Mouse (Mus musculus) megakaryocyte progenitor cell, adult 5-6 weeks (primary cell): Measurements from ENCODE around the gene Hoxb7. TPM values are rescaled to one million over a fixed set of nuclear protein-coding genes. Genes with fewer than 3 reads are reported as not detected.

Experiments
- ATAC-seq: replicated peaks from 2 replicates; pipeline ENCODE4 v1.8.0; 2016; ENCODE audit warnings: mild to moderate bottlenecking, moderate TSS enrichment, inconsistent platforms; ENCODE audit not compliant: poor library complexity
- total RNA-seq, 2 experiments: library from RNA; stranded (forward) in 1 of 2; stranded (reverse) in 1 of 2; fragments of 157-497, 149-512 nt in 1 of 2; fragments of 200-1000 nt in 1 of 2; gene quantifications; 2 replicates each; pipeline versions ENCODE4 v1.2.3 to v1.2.4; 2015 to 2017

Hoxb7 gene
- total RNA-seq, 2 experiments from 2014 or later = not detected

GRCm38 (mm10) chr11:96332105-96332504 lies 45.7 kb downstream of the Hoxb7 start:
- 0 out of 2 replicates have a peak, but pooled peaks have one; percentile 14 for ATAC-seq

GRCm38 (mm10) chr11:96332618-96333032 lies 46.2 kb downstream of the Hoxb7 start:
- no peak for ATAC-seq

DNA sequence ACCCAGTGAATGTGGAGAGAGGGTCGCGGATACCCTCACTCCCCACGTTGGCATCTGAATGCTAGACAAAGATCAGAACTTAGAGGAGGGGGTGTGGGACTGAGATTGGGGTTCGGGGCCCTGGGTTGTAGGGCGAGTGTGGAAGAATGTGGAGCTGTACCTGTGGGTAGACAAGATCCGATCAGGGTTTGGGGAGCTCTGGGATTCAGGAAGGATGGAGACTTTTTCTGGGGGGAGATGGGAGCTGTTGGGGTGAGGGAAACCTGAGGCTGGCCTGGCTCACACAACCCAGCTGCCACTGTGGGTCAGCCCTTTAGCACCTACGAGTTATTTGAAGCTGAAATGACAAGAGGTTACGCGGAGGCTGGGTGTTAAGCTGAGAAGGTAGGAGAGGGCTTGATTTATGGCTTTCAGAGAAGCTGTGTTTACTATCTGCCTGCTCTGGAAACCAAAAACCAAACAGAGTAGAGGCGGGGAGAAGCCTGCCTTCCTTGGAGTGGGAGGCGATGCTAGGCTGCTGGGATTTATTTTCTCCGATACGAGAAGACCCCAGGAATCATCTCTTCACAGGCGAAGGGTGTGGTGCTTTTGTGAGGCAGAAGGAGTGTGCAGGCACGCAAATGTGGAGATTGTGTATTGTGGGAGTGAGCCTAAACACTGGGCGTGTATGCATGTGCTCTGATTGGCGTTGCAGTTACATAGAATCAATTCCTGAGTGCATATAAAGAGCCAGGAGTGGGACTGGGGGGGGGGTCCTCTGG lies 47.0 kb downstream of the Hoxb7 start:
- no peak for ATAC-seq

GRCm38 (mm10) chr11:96334002-96334364 lies 47.6 kb downstream of the Hoxb7 start:
- ATAC-seq = no peak

DNA sequence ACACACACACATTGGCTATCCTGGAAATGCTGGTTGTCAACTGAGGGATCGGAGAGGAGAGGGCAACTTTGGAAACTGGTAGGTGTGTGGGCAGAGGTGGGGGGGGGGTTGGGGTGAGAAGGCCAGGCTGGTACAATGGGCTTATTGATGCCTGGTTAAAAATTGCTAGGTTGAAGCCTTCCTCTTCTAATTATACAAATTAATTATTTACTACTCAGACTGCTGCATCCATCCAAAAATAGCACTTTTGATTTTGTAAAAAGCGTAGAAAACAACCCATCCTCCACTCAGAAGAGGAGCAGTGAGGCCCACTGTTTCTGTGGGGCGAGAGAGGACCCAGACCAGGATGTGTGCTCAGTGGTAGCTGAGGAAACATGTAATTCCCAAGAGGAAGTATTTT lies 48.6 kb downstream of the Hoxb7 start:
- ATAC-seq = no peak

GRCm38 (mm10) chr11:96336597-96336996 lies 50.2 kb downstream of the Hoxb7 start:
- ATAC-seq = no peak

DNA sequence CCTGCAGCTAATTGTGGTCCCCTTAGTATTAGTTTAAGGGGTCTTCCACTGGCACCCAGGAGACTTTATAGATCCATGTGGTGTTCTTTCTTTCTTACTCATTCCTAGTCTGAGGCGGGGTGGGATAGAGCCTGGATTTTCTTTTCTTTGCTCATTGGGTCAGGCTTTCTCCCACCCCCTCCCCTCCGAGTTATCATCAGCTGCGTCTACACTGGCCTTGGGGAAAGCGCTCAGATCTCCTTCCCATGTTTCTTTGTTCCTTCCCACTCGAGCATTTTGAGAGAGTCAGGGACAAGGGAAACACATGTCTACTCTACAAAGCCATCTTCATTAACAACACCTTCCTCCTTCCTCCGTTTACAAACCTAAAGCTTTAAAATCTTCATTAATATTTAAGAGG lies 50.6 kb downstream of the Hoxb7 start:
- no peak for ATAC-seq

- ATAC-seq = no peak
Measured at GRCm38 (mm10) chr11:96338957-96339855, 52.8 kb downstream of the Hoxb7 start.

Other genes starting within 250 kb of the Hoxb7 start
- gene Ube2z, start 221.2 kb upstream of the Hoxb7 start, total RNA-seq (2015) = 21.3 and 21.8 TPM in 2 replicates
- 18.2 and 19.3 TPM in 2 replicates for gene Ube2z, start 221.2 kb upstream of the Hoxb7 start, total RNA-seq (2017)
- gene Atp5g1, start 211.0 kb upstream of the Hoxb7 start, total RNA-seq (2015) = 577 and 669 TPM in 2 replicates
- 72.0 and 102 TPM in 2 replicates for gene Atp5g1, start 211.0 kb upstream of the Hoxb7 start, total RNA-seq (2017)
- gene Calcoco2, start 174.7 kb upstream of the Hoxb7 start, total RNA-seq (2015) = not detected in 2 replicates
- not detected in 2 replicates for gene Calcoco2, start 174.7 kb upstream of the Hoxb7 start, total RNA-seq (2017)
- gene Ttll6, start 152.8 kb upstream of the Hoxb7 start, total RNA-seq (2015) = not detected in 2 replicates
- not detected in 2 replicates for gene Ttll6, start 152.8 kb upstream of the Hoxb7 start, total RNA-seq (2017)
- not detected in 2 replicates for gene Hoxb13, start 92.3 kb upstream of the Hoxb7 start, total RNA-seq (2015)
- gene Hoxb13, start 92.3 kb upstream of the Hoxb7 start, total RNA-seq (2017) = not detected in 2 replicates
- not detected in 2 replicates for gene Hoxb9, start 15.2 kb upstream of the Hoxb7 start, total RNA-seq (2015)
- not detected in 2 replicates for gene Hoxb9, start 15.2 kb upstream of the Hoxb7 start, total RNA-seq (2017)
- not detected in 2 replicates for gene Hoxb8, start 4.7 kb upstream of the Hoxb7 start, total RNA-seq (2015)
- not detected in 2 replicates for gene Hoxb8, start 4.7 kb upstream of the Hoxb7 start, total RNA-seq (2017)
- not detected in 2 replicates for gene Hoxb6, start 5.9 kb downstream of the Hoxb7 start, total RNA-seq (2015)
- 0.30 TPM in 1 of 2 replicates, not detected in the other for gene Hoxb6, start 5.9 kb downstream of the Hoxb7 start, total RNA-seq (2017)
- 0.07 and 0.44 TPM in 2 replicates for gene Hoxb5, start 16.7 kb downstream of the Hoxb7 start, total RNA-seq (2015)
- gene Hoxb5, start 16.7 kb downstream of the Hoxb7 start, total RNA-seq (2017) = 0.14 TPM in 1 of 2 replicates, not detected in the other
- 1.7 and 2.7 TPM in 2 replicates for gene Hoxb4, start 31.6 kb downstream of the Hoxb7 start, total RNA-seq (2015)
- 1.5 and 2.2 TPM in 2 replicates for gene Hoxb4, start 31.6 kb downstream of the Hoxb7 start, total RNA-seq (2017)
- gene Hoxb3, start 36.7 kb downstream of the Hoxb7 start, total RNA-seq (2015) = 1.2 and 1.6 TPM in 2 replicates
- gene Hoxb3, start 36.7 kb downstream of the Hoxb7 start, total RNA-seq (2017) = 0.83 and 1.3 TPM in 2 replicates
- 0.07 and 0.49 TPM in 2 replicates for gene Hoxb2, start 63.9 kb downstream of the Hoxb7 start, total RNA-seq (2015)
- 0.12 and 0.14 TPM in 2 replicates for gene Hoxb2, start 63.9 kb downstream of the Hoxb7 start, total RNA-seq (2017)
- not detected in 2 replicates for gene Hoxb1, start 79.1 kb downstream of the Hoxb7 start, total RNA-seq (2015)
- not detected in 2 replicates for gene Hoxb1, start 79.1 kb downstream of the Hoxb7 start, total RNA-seq (2017)
- 0.32 TPM in 1 of 2 replicates, not detected in the other for gene Skap1, start 178.0 kb downstream of the Hoxb7 start, total RNA-seq (2015)
- 0.46 TPM in 1 of 2 replicates, not detected in the other for gene Skap1, start 178.0 kb downstream of the Hoxb7 start, total RNA-seq (2017)